Mouse (Mus musculus) hindbrain, embryonic 10.5 days (tissue): ENCODE results near the gene Arl15. TPM values are rescaled to one million over a fixed set of nuclear protein-coding genes. Genes with fewer than 3 reads are reported as not detected.

ENCODE experiments used
- DNase-seq: peaks from one replicate; pipeline ENCODE4 v3.0.0-alpha.2; 2017; ENCODE audit warnings: low spot score
- H3K27ac ChIP-seq: fragments of 300-500 bp; sonication (generic); 2 replicates; pipeline ENCODE4 v1.5.1; 2016; ENCODE audit warnings: mild to moderate bottlenecking, moderate library complexity
- H3K27me3 ChIP-seq: fragments of 300-500 bp; sonication (generic); 2 replicates; pipeline ENCODE4 v1.6.1; 2016; ENCODE audit warnings: mild to moderate bottlenecking; ENCODE audit not compliant: poor library complexity, insufficient read depth, severe bottlenecking
- H3K36me3 ChIP-seq: fragments of 300-500 bp; sonication (generic); 2 replicates; pipeline ENCODE4 v1.6.1; 2016; ENCODE audit warnings: mild to moderate bottlenecking, moderate library complexity
- H3K4me1 ChIP-seq: fragments of 300-500 bp; sonication (generic); replicated peaks from 2 replicates; pipeline ENCODE4 v1.6.1; 2016; ENCODE audit warnings: mild to moderate bottlenecking
- H3K4me3 ChIP-seq: fragments of 300-500 bp; sonication (generic); 2 replicates; pipeline ENCODE4 v1.5.1; 2016; ENCODE audit warnings: mild to moderate bottlenecking, moderate library complexity
- H3K9me3 ChIP-seq: fragments of 300-500 bp; sonication (generic); 2 replicates; pipeline ENCODE4 v1.6.1; 2016; ENCODE audit warnings: mild to moderate bottlenecking, moderate library complexity
- whole genome bisulfite sequencing: fragments of 180-500 bp; shearing (Covaris S2); methylation state at CpG from one replicate; pipeline ENCODE4 v1.1.7; 2016; 5-methylcytosine and 5-hydroxymethylcytosine counted together
- polyA plus RNA-seq: library from polyadenylated mRNA; unstranded; fragments of >200 nt; fragmentation: Nextera tagmentation; extraction: Ambion mirVana; gene quantifications from 2 replicates; pipeline ENCODE4 v1.2.1, GENCODE M21; 2016

Arl15 gene
- polyA plus RNA-seq, 1 experiment from 2014 or later: 10.8 TPM

GRCm38 (mm10) chr13:113854146-113854545, 59.8 kb downstream of the Arl15 start:
- H3K4me3 ChIP-seq: no peak overlapping the region
- H3K36me3 ChIP-seq: peaks cover 13% of the 10 kb centered on the region; the same call in 1 of the 2 replicates
- peaks cover 17% of the 10 kb centered on the region for H3K4me1 ChIP-seq
- WGBS: 94% methylated on average over 4 of the region's 4 CpGs
- H3K27ac ChIP-seq: no peak overlapping the region
- DNase-seq: no peak
- no peaks in the 10 kb centered on the region for H3K27me3 ChIP-seq
- H3K9me3 ChIP-seq: no peaks in the 10 kb centered on the region

- Histone ChIP-seq H3K9me3 (no peaks in the 10 kb centered on the region), H3K4me1 (peaks cover 21% of the 10 kb centered on the region), H3K27ac (no peak overlapping the region), H3K27me3 (no peaks in the 10 kb centered on the region), H3K4me3 (no peak overlapping the region), H3K36me3 (peaks cover 7% of the 10 kb centered on the region; the same call in 1 of the 2 replicates)
- no peak for DNase-seq
- 75% methylated on average over 13 of the region's 13 CpGs for WGBS
These were observed 60.4 kb downstream of the Arl15 start for GRCm38 (mm10) chr13:113854551-113855312.

- DNase-seq: no peak
- Histone ChIP-seq H3K9me3 (no peaks in the 10 kb centered on the region), H3K27me3 (no peaks in the 10 kb centered on the region), H3K27ac (no peak overlapping the region), H3K36me3 (no peaks in the 10 kb centered on the region), H3K4me1 (peaks cover 31% of the 10 kb centered on the region), H3K4me3 (no peak overlapping the region)
- 89% methylated on average over 4 of the region's 4 CpGs for WGBS
These were observed 62.6 kb downstream of the Arl15 start for GRCm38 (mm10) chr13:113856946-113857345.

GRCm38 (mm10) chr13:113858667-113859391, 64.5 kb downstream of the Arl15 start:
- Histone ChIP-seq H3K9me3 (no peaks in the 10 kb centered on the region), H3K4me3 (no peak overlapping the region), H3K27ac (peak overlapping the region; percentile 78), H3K4me1 (peaks cover 43% of the 10 kb centered on the region), H3K36me3 (no peaks in the 10 kb centered on the region), H3K27me3 (no peaks in the 10 kb centered on the region)
- DNase-seq: no peak
- WGBS: 72% methylated on average over 13 of the region's 13 CpGs

GRCm38 (mm10) chr13:113859392-113859776, 65.1 kb downstream of the Arl15 start:
- WGBS: 84% methylated on average over 11 of the region's 11 CpGs
- Histone ChIP-seq H3K4me1 (peaks cover 43% of the 10 kb centered on the region), H3K27ac (peak overlapping the region; percentile 70), H3K9me3 (no peaks in the 10 kb centered on the region), H3K36me3 (no peaks in the 10 kb centered on the region), H3K27me3 (no peaks in the 10 kb centered on the region), H3K4me3 (no peak overlapping the region)
- DNase-seq: no peak

GRCm38 (mm10) chr13:113860816-113861215, 66.5 kb downstream of the Arl15 start:
- peak overlapping the region; percentile 72 for H3K27ac ChIP-seq
- no peaks in the 10 kb centered on the region for H3K36me3 ChIP-seq
- no peak overlapping the region for H3K4me3 ChIP-seq
- no peaks in the 10 kb centered on the region for H3K9me3 ChIP-seq
- 89% methylated on average over 4 of the region's 4 CpGs for WGBS
- no peak for DNase-seq
- no peaks in the 10 kb centered on the region for H3K27me3 ChIP-seq
- peaks cover 46% of the 10 kb centered on the region for H3K4me1 ChIP-seq

GRCm38 (mm10) chr13:113861231-113861630, 66.9 kb downstream of the Arl15 start:
- Histone ChIP-seq H3K36me3 (no peaks in the 10 kb centered on the region), H3K27me3 (no peaks in the 10 kb centered on the region), H3K27ac (0 out of 2 replicates have a peak overlapping the region, but pooled peaks have one; percentile 72), H3K4me1 (peaks cover 46% of the 10 kb centered on the region), H3K9me3 (no peaks in the 10 kb centered on the region), H3K4me3 (no peak overlapping the region)
- 92% methylated on average over 9 of the region's 9 CpGs for WGBS
- no peak for DNase-seq

- 84% methylated on average over 10 of the region's 10 CpGs for WGBS
- H3K36me3 ChIP-seq: no peaks in the 10 kb centered on the region
- peaks cover 43% of the 10 kb centered on the region for H3K4me1 ChIP-seq
- H3K4me3 ChIP-seq: no peak overlapping the region
- 0 out of 2 replicates have a peak overlapping the region, but pooled peaks have one; percentile 35 for H3K27ac ChIP-seq
- no peaks in the 10 kb centered on the region for H3K27me3 ChIP-seq
- DNase-seq: no peak
- no peaks in the 10 kb centered on the region for H3K9me3 ChIP-seq
These were observed 68.6 kb downstream of the Arl15 start for GRCm38 (mm10) chr13:113862951-113863350.

GRCm38 (mm10) chr13:113863688-113864087, 69.4 kb downstream of the Arl15 start:
- H3K9me3 ChIP-seq: no peaks in the 10 kb centered on the region
- no peaks in the 10 kb centered on the region for H3K36me3 ChIP-seq
- no peak overlapping the region for H3K27ac ChIP-seq
- 87% methylated on average over 10 of the region's 10 CpGs for WGBS
- DNase-seq: no peak
- no peaks in the 10 kb centered on the region for H3K27me3 ChIP-seq
- peaks cover 37% of the 10 kb centered on the region for H3K4me1 ChIP-seq
- no peak overlapping the region for H3K4me3 ChIP-seq

GRCm38 (mm10) chr13:113864278-113864677, 70.0 kb downstream of the Arl15 start:
- Histone ChIP-seq H3K4me3 (no peak overlapping the region), H3K4me1 (peaks cover 31% of the 10 kb centered on the region), H3K27ac (no peak overlapping the region), H3K36me3 (no peaks in the 10 kb centered on the region), H3K27me3 (no peaks in the 10 kb centered on the region), H3K9me3 (no peaks in the 10 kb centered on the region)
- no peak for DNase-seq
- 73% methylated on average over 7 of the region's 7 CpGs for WGBS

- 58% methylated on average over 1 of the region's 1 CpGs for WGBS
- H3K36me3 ChIP-seq: no peaks in the 10 kb centered on the region
- H3K4me1 ChIP-seq: peaks cover 30% of the 10 kb centered on the region
- peak; percentile 80 for DNase-seq
- no peak overlapping the region for H3K4me3 ChIP-seq
- no peaks in the 10 kb centered on the region for H3K9me3 ChIP-seq
- no peaks in the 10 kb centered on the region for H3K27me3 ChIP-seq
- no peak overlapping the region for H3K27ac ChIP-seq
These were observed 70.6 kb downstream of the Arl15 start for GRCm38 (mm10) chr13:113864893-113865292.

- peaks cover 29% of the 10 kb centered on the region for H3K4me1 ChIP-seq
- no peak overlapping the region for H3K4me3 ChIP-seq
- DNase-seq: no peak
- no peaks in the 10 kb centered on the region for H3K27me3 ChIP-seq
- H3K9me3 ChIP-seq: no peaks in the 10 kb centered on the region
- 71% methylated on average over 6 of the region's 6 CpGs for WGBS
- no peaks in the 10 kb centered on the region for H3K36me3 ChIP-seq
- no peak overlapping the region for H3K27ac ChIP-seq
These were observed 71.1 kb downstream of the Arl15 start for GRCm38 (mm10) chr13:113865378-113865777.

GRCm38 (mm10) chr13:113865806-113866205, 71.5 kb downstream of the Arl15 start:
- Histone ChIP-seq H3K36me3 (no peaks in the 10 kb centered on the region), H3K4me1 (peaks cover 26% of the 10 kb centered on the region), H3K27ac (no peak overlapping the region), H3K27me3 (no peaks in the 10 kb centered on the region), H3K9me3 (no peaks in the 10 kb centered on the region), H3K4me3 (no peak overlapping the region)
- DNase-seq: peak; percentile 61
- WGBS: 41% methylated on average over 7 of the region's 7 CpGs
